Mouse (Mus musculus) C3H10T1/2 (cell line): ENCODE data around the gene Col4a6. TPM values are rescaled to one million over a fixed set of nuclear protein-coding genes. Genes with fewer than 3 reads are reported as not detected.

Experiments used
- polyA plus RNA-seq, 2 experiments: library from polyadenylated mRNA; unstranded; fragments of >200 nt; fragmentation: generic; extraction: Trizol; gene quantifications; one replicate each; pipeline ENCODE4 v1.2.1; 2012; ENCODE audit warnings: missing spikeins in 2 of 2

Gene Col4a6
- polyA plus RNA-seq = under 1 TPM in 1 of 2 experiments, not detected in 1; 0.11 TPM

DNA sequence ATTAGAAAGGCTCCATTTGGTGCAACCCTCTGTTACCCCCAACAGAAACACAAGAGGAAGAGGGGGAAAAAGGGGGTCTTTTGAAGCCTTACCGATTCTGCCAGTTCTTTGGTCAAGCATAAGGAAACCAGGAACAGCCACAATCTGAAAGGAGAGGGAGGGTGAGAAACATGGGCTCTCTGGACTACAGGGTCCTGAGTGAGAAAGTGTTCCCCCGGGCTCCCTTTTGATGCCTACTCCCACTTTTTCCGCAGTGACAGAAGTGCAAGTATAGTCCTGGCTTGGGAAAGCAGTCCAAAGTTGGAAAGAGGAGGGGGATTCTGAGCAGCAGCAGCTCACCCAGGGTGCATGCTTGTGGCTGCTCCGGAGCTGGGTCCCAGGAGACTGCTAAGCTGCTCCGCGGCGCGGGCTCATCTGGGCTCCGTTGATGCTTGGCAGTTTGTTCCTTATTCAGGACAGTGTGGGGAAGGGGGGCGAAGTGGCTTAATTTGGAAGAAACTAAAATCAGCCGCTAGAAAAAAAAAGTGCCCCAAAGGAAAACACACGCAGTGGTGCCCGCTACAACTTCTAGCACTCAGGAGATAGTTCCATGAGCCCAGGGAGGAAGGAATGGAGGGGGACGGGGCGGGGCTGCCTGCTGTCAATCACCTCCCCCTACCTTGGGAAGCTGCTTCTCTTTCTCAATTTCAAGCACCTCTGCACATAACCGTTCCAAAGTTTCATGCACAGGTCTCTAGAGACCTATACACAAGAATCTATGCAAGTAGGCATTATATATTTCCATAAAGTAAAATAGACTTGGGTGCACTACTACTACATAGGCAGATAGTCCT lies at the start of gene Col4a6:
TSS of gene Col4a6 (minus strand) at position 607 of the 833 bp plus-strand sequence.

DNA sequence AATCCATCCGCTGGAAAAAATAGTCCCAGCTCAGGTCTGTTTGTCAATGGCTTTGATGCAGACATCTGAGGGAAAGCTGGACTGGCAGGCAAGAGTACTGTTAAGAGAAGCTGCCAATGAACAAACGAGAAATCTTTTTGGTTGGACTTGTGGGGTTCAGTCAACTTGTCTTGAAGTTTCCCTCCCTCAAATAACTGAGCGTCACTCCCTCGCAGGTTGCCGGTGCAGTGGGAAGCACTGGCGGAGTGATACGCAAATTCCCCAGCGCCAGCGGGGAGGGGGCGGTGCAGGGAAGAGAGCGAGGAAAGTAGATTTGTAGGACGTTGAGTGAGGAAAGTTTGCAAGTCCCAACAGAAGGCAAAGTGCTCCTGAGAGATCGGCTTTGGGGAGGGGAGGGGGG lies 1.2 kb upstream of the Col4a6 start, which contains the start of gene Col4a5:
TSS of gene Col4a5 (plus strand) at position 276 of the 400 bp plus-strand sequence.

Other genes starting within 250 kb of the Col4a6 start
- gene Col4a5, start 1.3 kb upstream of the Col4a6 start, polyA plus RNA-seq = 10 to 100 TPM in 1 of 2 experiments, under 1 TPM in 1; 0.82 to 26.7 TPM